Mouse (Mus musculus) 3T3-L1 (cell line): ENCODE measurements around the gene Ass1.
A peak's percentile ranks its signal among the peaks of the same experiment; 100 is the strongest.
"Not testable (repeated sequence)": the region's sequence is repeated elsewhere in the genome, so short reads cannot be mapped to it uniquely, and the experiment has no call there.

ENCODE experiments used
- DNase-seq: peaks from one replicate; pipeline ENCODE4 v3.0.0-alpha.2; 2015; ENCODE audit warnings: low read depth, low spot score

Gene Ass1

GRCm38 (mm10) chr2:31525778-31526177 is 55.8 kb downstream of the Ass1 start:
- no peak for DNase-seq

GRCm38 (mm10) chr2:31530201-31530600 is 60.2 kb downstream of the Ass1 start:
- no peak for DNase-seq

DNA sequence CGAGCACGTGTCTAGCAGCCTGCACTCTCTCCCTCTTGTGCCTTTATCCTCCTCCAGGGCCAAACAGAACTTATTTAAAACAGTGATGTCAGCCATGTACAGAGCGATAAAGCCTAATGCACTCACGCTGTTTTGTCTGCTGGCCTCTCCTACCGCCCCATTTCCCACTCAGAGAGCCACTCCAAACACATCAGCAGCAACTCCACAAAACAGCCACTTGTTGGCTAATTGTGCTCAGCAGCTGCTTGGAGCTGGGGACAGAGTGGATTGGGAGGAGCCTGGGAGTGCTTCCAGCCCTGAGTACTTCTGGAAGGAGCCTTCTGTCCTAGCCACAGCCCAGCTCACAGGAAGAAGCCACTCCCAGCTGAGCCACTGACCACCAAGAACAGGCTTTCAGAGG is 67.0 kb downstream of the Ass1 start:
- DNase-seq, result peak; percentile 65

DNA sequence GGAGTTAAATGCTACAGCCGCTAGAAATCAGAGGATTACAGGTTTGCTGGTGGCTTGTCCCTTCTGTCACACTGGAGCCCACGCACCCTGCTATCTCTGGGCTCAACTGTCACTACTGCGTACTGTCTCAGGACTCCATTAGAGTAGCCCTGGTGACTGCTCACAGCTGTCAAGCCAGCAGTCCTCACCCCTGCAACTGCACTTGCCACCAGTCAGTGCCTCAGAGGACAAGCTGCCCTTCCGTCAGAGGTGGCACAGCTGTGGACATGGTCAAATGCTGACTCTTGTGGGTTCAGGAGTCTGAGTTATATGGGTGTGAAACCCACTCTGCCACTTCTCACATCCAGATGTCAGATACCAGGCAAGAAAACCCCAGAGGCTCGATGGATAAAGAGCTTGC is 68.7 kb downstream of the Ass1 start:
- DNase-seq, result no peak

DNA sequence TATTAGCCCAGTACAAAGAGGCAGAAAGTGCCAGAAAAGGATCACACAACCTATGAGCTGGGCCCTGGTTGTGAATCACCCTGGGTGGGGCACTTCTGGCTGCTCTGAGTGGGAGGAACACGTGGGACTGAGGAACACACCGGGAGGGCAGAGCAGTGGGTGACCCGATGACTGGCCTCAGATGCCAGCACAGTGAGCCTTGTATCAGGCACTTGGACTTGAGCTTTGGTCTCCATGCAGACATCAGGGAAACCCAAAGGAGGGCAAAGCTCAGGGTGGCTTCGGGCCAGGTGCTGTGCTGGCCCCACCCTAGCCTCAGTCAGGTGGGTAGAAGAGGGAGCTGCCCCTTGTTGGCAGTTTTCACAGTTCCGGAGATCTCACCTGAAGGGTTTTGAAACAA is 71.6 kb downstream of the Ass1 start:
- peak; percentile 70 for DNase-seq

DNA sequence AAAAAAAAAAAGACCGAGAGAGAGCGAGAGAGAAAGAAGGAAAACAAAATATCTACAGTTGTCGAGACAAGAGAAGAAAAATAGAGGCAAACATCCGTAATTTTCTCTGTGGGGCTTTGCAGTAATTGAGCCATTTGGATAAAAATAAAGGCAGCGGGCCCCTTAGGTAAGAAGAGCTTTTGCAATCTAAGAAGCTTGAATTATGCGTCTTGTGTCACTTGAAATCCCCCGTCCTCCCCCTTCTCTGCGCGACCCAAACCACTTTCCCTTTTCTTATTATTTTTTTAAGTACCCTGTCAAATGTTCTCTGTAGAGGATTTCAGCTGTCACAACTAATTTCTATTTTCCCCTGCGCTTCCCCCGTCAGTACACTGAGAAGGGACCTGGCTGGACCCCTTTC is 77.7 kb downstream of the Ass1 start:
- no peak for DNase-seq

GRCm38 (mm10) chr2:31550503-31550902 is 80.5 kb downstream of the Ass1 start:
- DNase-seq, result peak; percentile 37

- not testable (repeated sequence) for DNase-seq
These were observed 81.3 kb downstream of the Ass1 start for GRCm38 (mm10) chr2:31551351-31551750.

- no peak for DNase-seq
These were observed 82.0 kb downstream of the Ass1 start for GRCm38 (mm10) chr2:31551971-31552370.

GRCm38 (mm10) chr2:31554619-31555018 is 84.6 kb downstream of the Ass1 start:
- no peak for DNase-seq
